Mouse (Mus musculus) E14TG2a.4 (cell line): ENCODE results near the gene Pomc.

Experiments used
- H3K27me3 ChIP-seq: 2 replicates; pipeline ENCODE4 v1.6.1; 2014; ENCODE audit warnings: low read length, control low read depth; ENCODE audit not compliant: insufficient read depth
- H3K36me3 ChIP-seq: 2 replicates; pipeline ENCODE4 v1.6.1; 2014; ENCODE audit warnings: low read length, control low read depth; ENCODE audit not compliant: insufficient read depth
- H3K4me1 ChIP-seq: replicated peaks from 2 replicates; pipeline ENCODE4 v1.6.1; 2014; ENCODE audit warnings: low read depth, low read length, control low read depth
- H3K4me3 ChIP-seq: replicated peaks from 2 replicates; pipeline ENCODE4 v1.5.1; 2014; ENCODE audit warnings: mild to moderate bottlenecking, low read length
- H3K9me3 ChIP-seq: 2 replicates; pipeline ENCODE4 v1.6.1; 2014; ENCODE audit warnings: low read length, control low read depth
- CTCF ChIP-seq: conservative IDR thresholded peaks from 2 replicates; pipeline ENCODE4 v1.5.1; 2014; ENCODE audit warnings: low read length
- NANOG ChIP-seq: IDR thresholded peaks from 2 replicates; pipeline ENCODE4 v1.6.1; 2014; ENCODE audit warnings: borderline replicate concordance, low read length, mixed read lengths
- POU5F1 ChIP-seq: IDR thresholded peaks from 2 replicates; pipeline ENCODE4 v1.6.1; 2014; ENCODE audit warnings: low read length, borderline replicate concordance

The Pomc gene

DNA sequence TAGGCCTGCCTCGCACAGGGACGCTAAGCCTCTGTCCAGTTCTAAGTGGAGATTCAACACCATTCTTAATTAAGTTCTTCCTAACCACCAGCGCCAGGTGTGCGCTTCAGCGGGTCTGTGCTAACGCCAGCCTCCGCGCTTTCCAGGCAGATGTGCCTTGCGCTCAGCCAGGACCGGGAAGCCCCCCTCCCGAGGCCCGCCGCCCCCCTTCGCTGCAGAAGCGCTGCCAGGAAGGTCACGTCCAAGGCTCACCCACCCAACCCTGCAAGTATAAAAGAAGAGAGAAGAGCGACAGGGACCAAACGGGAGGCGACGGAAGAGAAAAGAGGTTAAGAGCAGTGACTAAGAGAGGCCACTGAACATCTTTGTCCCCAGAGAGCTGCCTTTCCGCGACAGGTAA lies at the start of gene Pomc:
Pomc (plus strand) TSS at position 301 of the 400 bp plus-strand sequence.
- H3K36me3 ChIP-seq: no peaks in the 10 kb centered on the region
- no peak for TF ChIP-seq CTCF
- TF ChIP-seq POU5F1: no peak
- no peak for TF ChIP-seq NANOG
- H3K9me3 ChIP-seq: no peaks in the 10 kb centered on the region
- H3K4me1 ChIP-seq: peaks cover 29% of the 10 kb centered on the region
- H3K4me3 ChIP-seq: peak within 1 kb of the TSS; percentile 65
- peaks cover 19% of the 10 kb centered on the region for H3K27me3 ChIP-seq

DNA sequence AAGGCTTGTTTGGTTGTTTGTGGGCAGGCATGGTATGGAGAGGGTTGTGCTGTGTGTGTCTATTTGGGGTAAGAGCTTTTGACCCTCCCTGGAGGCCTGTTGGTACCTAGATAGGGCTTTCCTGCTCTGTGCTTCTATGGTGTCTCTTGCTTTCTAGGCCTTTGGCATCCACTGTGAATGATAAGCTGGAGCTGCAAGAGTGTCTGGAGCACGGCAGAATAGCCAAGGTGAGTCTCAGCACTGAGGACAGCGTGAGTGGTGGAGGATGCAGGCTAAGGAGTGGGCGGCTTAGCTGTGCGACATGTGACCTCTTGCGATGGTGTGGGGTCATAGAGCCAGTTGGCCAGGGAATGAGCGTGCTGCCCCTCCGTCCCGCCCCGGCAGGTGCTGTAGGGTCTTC lies 49.3 kb upstream of the Pomc start:
- no peaks in the 10 kb centered on the region for H3K9me3 ChIP-seq
- peaks cover 83% of the 10 kb centered on the region for H3K36me3 ChIP-seq
- peak overlapping the region; percentile 13; the same call in 1 of the 2 replicates for H3K4me3 ChIP-seq
- no peaks in the 10 kb centered on the region for H3K27me3 ChIP-seq
- TF ChIP-seq CTCF (no peak), NANOG (no peak), POU5F1 (no peak)
- peaks cover 58% of the 10 kb centered on the region for H3K4me1 ChIP-seq

DNA sequence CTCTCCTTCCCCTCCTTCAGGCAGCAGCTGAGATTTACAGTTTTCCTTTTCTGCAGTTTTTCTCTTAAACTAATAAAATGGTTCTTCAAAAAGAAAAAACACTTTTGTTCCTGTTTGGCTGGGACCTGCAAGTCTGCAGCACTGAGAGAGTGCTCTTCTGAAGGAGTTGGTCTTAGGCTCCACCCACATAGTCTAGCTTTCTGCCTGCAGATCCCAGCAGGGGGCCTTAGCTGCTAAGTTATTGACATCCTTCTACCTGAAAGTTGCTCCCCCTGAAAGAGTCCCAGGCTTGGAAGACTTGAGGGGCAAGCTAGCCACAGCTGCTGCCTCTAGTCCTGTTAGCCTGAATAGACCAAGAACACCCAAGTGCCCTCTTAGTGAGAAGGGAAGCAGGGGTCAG lies 48.4 kb upstream of the Pomc start:
- Histone ChIP-seq H3K9me3 (no peaks in the 10 kb centered on the region), H3K27me3 (no peaks in the 10 kb centered on the region), H3K4me3 (peak overlapping the region; percentile 13; the same call in 1 of the 2 replicates), H3K4me1 (peaks cover 59% of the 10 kb centered on the region), H3K36me3 (peaks cover 83% of the 10 kb centered on the region)
- TF ChIP-seq CTCF (no peak), POU5F1 (no peak), NANOG (no peak)

DNA sequence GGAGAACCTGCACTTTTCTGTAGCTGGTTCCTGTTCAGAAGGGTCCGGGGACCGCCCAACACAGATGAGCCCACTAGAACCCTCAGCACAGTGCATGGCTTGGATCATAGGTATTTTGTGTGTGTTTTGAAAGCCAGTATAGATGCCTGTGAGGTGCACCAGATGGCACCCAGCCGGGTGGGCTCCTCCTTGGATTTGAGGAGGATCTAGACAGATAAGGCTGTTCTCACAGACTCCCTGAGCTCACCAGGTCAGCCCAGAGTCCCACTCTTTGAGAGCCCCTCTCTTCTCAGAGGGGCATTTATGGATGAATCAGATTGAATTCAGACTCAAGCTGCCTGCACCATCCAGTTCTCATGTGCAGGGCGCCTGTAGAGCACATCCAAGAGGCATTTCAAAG lies 47.7 kb upstream of the Pomc start:
- TF ChIP-seq POU5F1 (no peak), NANOG (no peak), CTCF (no peak)

DNA sequence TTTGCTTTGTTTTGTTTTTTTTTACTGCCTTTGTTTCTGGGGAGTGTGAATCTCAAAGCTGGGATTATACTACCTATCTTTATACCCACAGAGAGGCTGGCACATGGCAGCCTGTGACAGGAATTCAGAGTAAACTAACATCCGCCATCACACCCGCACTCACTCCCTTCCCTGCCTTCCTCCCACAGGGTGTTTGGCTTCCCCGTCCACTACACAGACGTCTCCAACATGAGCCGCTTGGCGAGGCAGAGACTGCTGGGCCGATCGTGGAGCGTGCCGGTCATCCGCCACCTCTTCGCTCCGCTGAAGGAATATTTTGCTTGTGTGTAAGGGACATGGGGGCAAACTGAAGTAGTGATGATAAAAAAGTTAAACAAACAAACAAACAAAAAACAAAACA lies 47.3 kb upstream of the Pomc start:
- TF ChIP-seq NANOG: no peak
- no peak for TF ChIP-seq CTCF
- no peak for TF ChIP-seq POU5F1
- Histone ChIP-seq H3K4me1 (peaks cover 53% of the 10 kb centered on the region), H3K4me3 (0 out of 2 replicates have a peak overlapping the region, but pooled peaks have one; percentile 32), H3K27me3 (no peaks in the 10 kb centered on the region), H3K9me3 (no peaks in the 10 kb centered on the region), H3K36me3 (peaks cover 72% of the 10 kb centered on the region)

More for the DNA sequence above, 47.7 kb upstream of the Pomc start:
- Histone ChIP-seq H3K9me3 (no peaks in the 10 kb centered on the region), H3K4me3 (peak overlapping the region; percentile 32; the same call in 1 of the 2 replicates), H3K36me3 (peaks cover 76% of the 10 kb centered on the region), H3K4me1 (peaks cover 54% of the 10 kb centered on the region), H3K27me3 (no peaks in the 10 kb centered on the region)

DNA sequence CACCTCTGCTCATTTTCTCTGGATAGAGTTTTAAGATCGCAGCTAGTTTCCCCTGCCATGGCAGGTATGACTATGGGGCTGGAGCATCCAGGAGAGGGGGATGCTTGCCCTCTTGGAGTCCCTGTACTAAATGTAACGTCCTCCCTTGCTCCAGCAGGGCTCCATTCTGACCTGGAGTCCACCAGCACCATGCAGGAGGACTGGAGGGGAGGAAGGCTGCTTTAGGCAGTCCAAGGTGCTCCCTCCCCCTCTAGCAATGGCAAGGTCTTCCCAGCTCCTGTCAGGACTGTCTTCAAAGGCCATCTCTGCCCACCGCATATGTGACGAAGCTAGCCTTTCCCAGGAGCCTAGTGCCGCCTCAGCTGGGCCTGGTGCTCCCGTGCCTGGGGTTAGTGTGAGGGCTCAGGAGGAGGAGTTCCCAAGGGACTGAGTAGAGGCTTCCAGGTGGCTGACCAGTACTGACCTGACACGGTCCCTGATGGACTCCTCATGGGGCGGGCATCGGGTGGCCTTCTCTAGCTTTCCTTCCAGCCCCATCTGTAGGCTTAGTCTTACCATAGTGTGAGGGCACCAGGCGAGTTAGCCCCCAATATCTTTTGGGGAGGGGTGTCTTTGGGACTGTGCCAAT lies 44.2 kb upstream of the Pomc start:
- Histone ChIP-seq H3K4me1 (peaks cover 47% of the 10 kb centered on the region), H3K9me3 (no peaks in the 10 kb centered on the region), H3K36me3 (peaks cover 45% of the 10 kb centered on the region), H3K4me3 (no peak overlapping the region), H3K27me3 (no peaks in the 10 kb centered on the region)
- TF ChIP-seq CTCF (no peak), NANOG (no peak), POU5F1 (no peak)

DNA sequence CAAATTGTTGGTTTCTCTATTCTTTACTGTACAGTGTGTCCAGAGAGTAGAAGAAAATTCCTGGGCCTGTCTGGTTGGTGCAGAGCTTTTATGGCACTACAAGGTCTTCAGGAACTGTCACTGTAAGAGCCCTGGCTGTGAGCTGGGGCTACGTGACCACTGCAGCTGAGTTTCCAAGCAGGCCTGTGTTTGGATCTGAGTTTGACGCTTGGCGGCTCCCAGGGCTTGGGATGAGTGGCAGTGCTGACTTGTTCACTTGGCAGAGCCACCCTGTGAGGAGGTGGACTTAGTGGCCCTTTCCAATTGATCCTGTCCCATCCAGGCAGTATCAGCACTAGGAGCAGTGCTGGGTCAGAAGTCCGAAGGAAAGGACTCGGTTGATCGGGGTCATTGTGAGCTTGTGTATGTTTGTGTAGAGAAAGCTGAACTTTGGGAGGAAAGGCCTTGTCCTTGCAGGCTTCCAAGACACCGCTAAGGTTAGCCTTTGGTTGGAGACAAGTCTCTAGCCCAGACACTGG lies 42.9 kb upstream of the Pomc start:
- H3K36me3 ChIP-seq: peaks cover 32% of the 10 kb centered on the region
- H3K27me3 ChIP-seq: no peaks in the 10 kb centered on the region
- peaks cover 6% of the 10 kb centered on the region for H3K9me3 ChIP-seq
- H3K4me3 ChIP-seq: no peak overlapping the region
- H3K4me1 ChIP-seq: peaks cover 34% of the 10 kb centered on the region
- TF ChIP-seq NANOG (no peak), CTCF (no peak), POU5F1 (no peak)

GRCm38 (mm10) chr12:3915852-3916251 lies 38.9 kb upstream of the Pomc start:
- Histone ChIP-seq H3K27me3 (no peaks in the 10 kb centered on the region), H3K4me1 (peaks cover 22% of the 10 kb centered on the region), H3K36me3 (peaks cover 8% of the 10 kb centered on the region), H3K4me3 (no peak overlapping the region), H3K9me3 (peaks cover 26% of the 10 kb centered on the region)
- no peak for TF ChIP-seq CTCF
- no peak for TF ChIP-seq POU5F1
- no peak for TF ChIP-seq NANOG
